Mouse (Mus musculus) neural tube, embryonic 13.5 days (tissue): ENCODE data around the gene Gm42417. TPM values are rescaled to one million over a fixed set of nuclear protein-coding genes. Genes with fewer than 3 reads are reported as not detected.

Experiments
- microRNA-seq: library from miRNA; unstranded; fragments of <30 nt; microRNA quantifications from one replicate; pipeline ENCODE4, GENCODE M21; 2016
- polyA plus RNA-seq: library from polyadenylated mRNA; unstranded; fragments of >200 nt; fragmentation: Nextera tagmentation; extraction: Ambion mirVana; gene quantifications from 2 replicates; pipeline ENCODE4 v1.2.1, GENCODE M21; 2015

Gm42417 gene
- polyA plus RNA-seq, 1 experiment from 2014 or later, result 0.32 TPM

Small RNA genes within 50 kb of the gene (microRNA-seq; reads per million reads assigned to microRNA genes)
- gene Gm47280, result not detected

Other genes with a start within 250 kb of the Gm42417 start
- gene Arid5a, start 231.7 kb downstream of the Gm42417 start, polyA plus RNA-seq, result 4.4 and 5.0 TPM in 2 replicates
- gene Kansl3, start 170.2 kb downstream of the Gm42417 start, polyA plus RNA-seq, result 34.8 and 36.3 TPM in 2 replicates
- gene Fer1l5, start 167.1 kb downstream of the Gm42417 start, polyA plus RNA-seq, result 2.5 and 2.7 TPM in 2 replicates
- 73.1 and 74.6 TPM in 2 replicates for gene Lman2l, start 94.2 kb downstream of the Gm42417 start, polyA plus RNA-seq
- 9.3 and 10.3 TPM in 2 replicates for gene Cnnm4, start 67.8 kb downstream of the Gm42417 start, polyA plus RNA-seq
- gene Cnnm3, start 27.6 kb downstream of the Gm42417 start, polyA plus RNA-seq, result 3.4 and 4.2 TPM in 2 replicates
- gene Ankrd23, start 2.5 kb downstream of the Gm42417 start, polyA plus RNA-seq, result 19.0 and 19.2 TPM in 2 replicates
- 23.8 and 26.2 TPM in 2 replicates for gene Ankrd39, start 8.0 kb upstream of the Gm42417 start, polyA plus RNA-seq
- 23.4 and 25.2 TPM in 2 replicates for gene Sema4c, start 18.9 kb upstream of the Gm42417 start, polyA plus RNA-seq
- gene Fam178b, start 143.8 kb upstream of the Gm42417 start, polyA plus RNA-seq, result 0.24 TPM in 1 of 2 replicates, not detected in the other
- 697 and 709 TPM in 2 replicates for gene Cox5b, start 152.0 kb upstream of the Gm42417 start, polyA plus RNA-seq
- 0.36 and 0.66 TPM in 2 replicates for gene 4933424G06Rik, start 170.7 kb upstream of the Gm42417 start, polyA plus RNA-seq
- gene Actr1b, start 175.0 kb upstream of the Gm42417 start, polyA plus RNA-seq, result 120 and 126 TPM in 2 replicates
- 0.63 and 0.87 TPM in 2 replicates for gene Zap70, start 222.4 kb upstream of the Gm42417 start, polyA plus RNA-seq